Mouse (Mus musculus) ES-E14 (cell line): ENCODE results near the gene Kynu.

ENCODE experiments used
- HCFC1 ChIP-seq: IDR thresholded peaks from 2 replicates; pipeline ENCODE4 v1.6.1; 2012; ENCODE audit warnings: low read length, inconsistent platforms, borderline replicate concordance; ENCODE audit not compliant: insufficient read depth
- ZC3H11A ChIP-seq: IDR thresholded peaks from 2 replicates; pipeline ENCODE4 v1.6.1; 2012; ENCODE audit warnings: low read depth, mild to moderate bottlenecking, inconsistent platforms, low read length, borderline replicate concordance
- ZNF384 ChIP-seq: IDR thresholded peaks from 2 replicates; pipeline ENCODE4 v1.6.1; 2012; ENCODE audit warnings: low read depth, low read length, inconsistent platforms

GRCm38 (mm10) chr2:43513852-43514251 lies 41.3 kb upstream of the Kynu start:
- TF ChIP-seq HCFC1 (no peak), ZC3H11A (no peak), ZNF384 (no peak)
